Mouse (Mus musculus): ENCODE measurements around the gene Lpo. TPM values are rescaled to one million over a fixed set of nuclear protein-coding genes. Genes with fewer than 3 reads are reported as not detected.
A peak's percentile ranks its signal among the peaks of the same experiment; 100 is the strongest.

Gene Lpo
- polyA plus RNA-seq, 1 experiment from 2014 or later = 0.21 TPM

GRCm38 (mm10) chr11:87763988-87764876 lies 63.9 kb downstream of the Lpo start:
- under 1% methylated on average over 65 of the region's 65 CpGs for WGBS
- Histone ChIP-seq H3K36me3 (no peaks in the 10 kb centered on the region), H3K9ac (peak overlapping the region; percentile 33), H3K27ac (replicated peaks) (no peak overlapping the region), H3K4me1 (peaks cover 25% of the 10 kb centered on the region), H3K4me3 (replicated peaks) (peak overlapping the region; percentile 50), H3K9me3 (replicated peaks) (no peaks in the 10 kb centered on the region), H3K27me3 (peaks cover 78% of the 10 kb centered on the region), H3K4me2 (replicated peaks) (peak overlapping the region; percentile 91)
- peak; percentile 52 for ATAC-seq (ENCODE audit: insufficient number of reproducible peaks, low FRiP score, low TSS enrichment, low read depth)

GRCm38 (mm10) chr11:87763511-87763987 lies 64.5 kb downstream of the Lpo start:
- peak overlapping the region; percentile 50 for H3K4me3 ChIP-seq (replicated peaks)
- WGBS = 3% methylated on average over 17 of the region's 17 CpGs
- ATAC-seq (ENCODE audit: insufficient number of reproducible peaks, low FRiP score, low TSS enrichment, low read depth) = 0 out of 2 replicates have a peak, but pooled peaks have one; percentile 2
- H3K9ac ChIP-seq = peak overlapping the region; percentile 33; the same call in 1 of the 2 replicates
- peaks cover 25% of the 10 kb centered on the region for H3K4me1 ChIP-seq
- peaks cover 81% of the 10 kb centered on the region for H3K27me3 ChIP-seq
- no peaks in the 10 kb centered on the region for H3K9me3 ChIP-seq (replicated peaks)
- no peak overlapping the region for H3K27ac ChIP-seq (replicated peaks)
- no peaks in the 10 kb centered on the region for H3K36me3 ChIP-seq
- peak overlapping the region; percentile 91 for H3K4me2 ChIP-seq (replicated peaks)

- Histone ChIP-seq H3K9me3 (replicated peaks) (no peaks in the 10 kb centered on the region), H3K4me3 (replicated peaks) (peak overlapping the region; percentile 50; the same call in 1 of the 2 replicates), H3K27ac (replicated peaks) (no peak overlapping the region), H3K4me1 (peaks cover 25% of the 10 kb centered on the region), H3K4me2 (replicated peaks) (0 out of 2 replicates have a peak overlapping the region, but pooled peaks have one; percentile 91), H3K9ac (no peak overlapping the region), H3K36me3 (no peaks in the 10 kb centered on the region), H3K27me3 (peaks cover 81% of the 10 kb centered on the region)
- WGBS = 42% methylated on average over 12 of the region's 12 CpGs
- ATAC-seq (ENCODE audit: insufficient number of reproducible peaks, low FRiP score, low TSS enrichment, low read depth) = no peak
These were observed 65.2 kb downstream of the Lpo start for GRCm38 (mm10) chr11:87762702-87763385.

GRCm38 (mm10) chr11:87761806-87762701 lies 66.0 kb downstream of the Lpo start:
- H3K27me3 ChIP-seq = peaks cover 81% of the 10 kb centered on the region
- H3K4me1 ChIP-seq = peaks cover 25% of the 10 kb centered on the region
- H3K9me3 ChIP-seq (replicated peaks) = no peaks in the 10 kb centered on the region
- no peak for ATAC-seq (ENCODE audit: insufficient number of reproducible peaks, low FRiP score, low TSS enrichment, low read depth)
- no peak overlapping the region for H3K4me3 ChIP-seq (replicated peaks)
- H3K4me2 ChIP-seq (replicated peaks) = no peak overlapping the region
- H3K9ac ChIP-seq = no peak overlapping the region
- H3K27ac ChIP-seq (replicated peaks) = no peak overlapping the region
- 70% methylated on average over 14 of the region's 14 CpGs for WGBS
- H3K36me3 ChIP-seq = no peaks in the 10 kb centered on the region

- Histone ChIP-seq H3K27ac (replicated peaks) (no peak overlapping the region), H3K27me3 (peaks cover 73% of the 10 kb centered on the region), H3K4me3 (replicated peaks) (no peak overlapping the region), H3K4me1 (peaks cover 25% of the 10 kb centered on the region), H3K36me3 (no peaks in the 10 kb centered on the region), H3K4me2 (replicated peaks) (no peak overlapping the region), H3K9me3 (replicated peaks) (no peaks in the 10 kb centered on the region), H3K9ac (no peak overlapping the region)
- ATAC-seq (ENCODE audit: insufficient number of reproducible peaks, low FRiP score, low TSS enrichment, low read depth) = no peak
- WGBS = 66% methylated on average over 11 of the region's 11 CpGs
These were observed 66.8 kb downstream of the Lpo start for GRCm38 (mm10) chr11:87761181-87761721.

- H3K9ac ChIP-seq = no peak within 1 kb of the TSS
- no peaks in the 10 kb centered on the region for H3K36me3 ChIP-seq
- H3K4me2 ChIP-seq (replicated peaks) = 0 out of 2 replicates have a peak within 1 kb of the TSS, but pooled peaks have one; percentile 2
- H3K4me3 ChIP-seq (replicated peaks) = no peak within 1 kb of the TSS
- H3K27ac ChIP-seq (replicated peaks) = no peak within 1 kb of the TSS
- no peak for ATAC-seq (ENCODE audit: insufficient number of reproducible peaks, low FRiP score, low TSS enrichment, low read depth)
- WGBS = 6% methylated on average over 23 of the region's 23 CpGs
- H3K27me3 ChIP-seq = peaks cover 65% of the 10 kb centered on the region
- no peaks in the 10 kb centered on the region for H3K9me3 ChIP-seq (replicated peaks)
- peaks cover 25% of the 10 kb centered on the region for H3K4me1 ChIP-seq
These were observed 67.6 kb downstream of the Lpo start, which contains the start of gene Tspoap1 for GRCm38 (mm10) chr11:87760301-87761081. TSS of gene Tspoap1 (plus strand) at chr11:87760541.

GRCm38 (mm10) chr11:87759609-87760005 lies 68.5 kb downstream of the Lpo start:
- Histone ChIP-seq H3K27ac (replicated peaks) (no peak overlapping the region), H3K36me3 (no peaks in the 10 kb centered on the region), H3K9me3 (replicated peaks) (no peaks in the 10 kb centered on the region), H3K4me1 (peaks cover 22% of the 10 kb centered on the region), H3K9ac (no peak overlapping the region), H3K4me2 (replicated peaks) (no peak overlapping the region), H3K4me3 (replicated peaks) (no peak overlapping the region), H3K27me3 (peaks cover 56% of the 10 kb centered on the region)
- 7% methylated on average over 3 of the region's 3 CpGs for WGBS
- no peak for ATAC-seq (ENCODE audit: insufficient number of reproducible peaks, low FRiP score, low TSS enrichment, low read depth)

GRCm38 (mm10) chr11:87758957-87759608 lies 69.0 kb downstream of the Lpo start:
- WGBS = 72% methylated on average over 4 of the region's 4 CpGs
- Histone ChIP-seq H3K4me2 (replicated peaks) (no peak overlapping the region), H3K27me3 (peaks cover 51% of the 10 kb centered on the region), H3K4me3 (replicated peaks) (no peak overlapping the region), H3K27ac (replicated peaks) (no peak overlapping the region), H3K9me3 (replicated peaks) (no peaks in the 10 kb centered on the region), H3K4me1 (peaks cover 17% of the 10 kb centered on the region), H3K36me3 (no peaks in the 10 kb centered on the region), H3K9ac (no peak overlapping the region)
- ATAC-seq (ENCODE audit: insufficient number of reproducible peaks, low FRiP score, low TSS enrichment, low read depth) = no peak

- Histone ChIP-seq H3K4me2 (replicated peaks) (no peak overlapping the region), H3K27ac (replicated peaks) (no peak overlapping the region), H3K9ac (no peak overlapping the region), H3K36me3 (no peaks in the 10 kb centered on the region), H3K9me3 (replicated peaks) (no peaks in the 10 kb centered on the region), H3K4me1 (peaks cover 9% of the 10 kb centered on the region), H3K4me3 (replicated peaks) (no peak overlapping the region), H3K27me3 (peaks cover 43% of the 10 kb centered on the region)
- no peak for ATAC-seq (ENCODE audit: insufficient number of reproducible peaks, low FRiP score, low TSS enrichment, low read depth)
- WGBS = 78% methylated on average over 7 of the region's 7 CpGs
These were observed 69.8 kb downstream of the Lpo start for GRCm38 (mm10) chr11:87758161-87758911.
